Mouse (Mus musculus) frontal cortex, postnatal 36 days (tissue): ENCODE measurements around the gene Hao1.

ENCODE experiments used
- DNase-seq, 2 experiments: peaks; one replicate each; pipeline ENCODE4 v3.0.0; 2022; ENCODE audit warnings: low spot score in 2 of 2

The Hao1 gene

GRCm38 (mm10) chr2:134462321-134462720 is 91.8 kb downstream of the Hao1 start:
- no peak for DNase-seq

- DNase-seq, result no peak
Measured at GRCm38 (mm10) chr2:134460831-134461230, 93.3 kb downstream of the Hao1 start.

- DNase-seq, result no peak
Measured at GRCm38 (mm10) chr2:134456065-134456505, 98.1 kb downstream of the Hao1 start.

- DNase-seq, result no peak
Measured at GRCm38 (mm10) chr2:134452748-134453147, 101.4 kb downstream of the Hao1 start.

- DNase-seq, result no peak
Measured at GRCm38 (mm10) chr2:134450976-134451375, 103.2 kb downstream of the Hao1 start.
